Mouse (Mus musculus): Measurements from ENCODE around the gene Cbln3.

DNA sequence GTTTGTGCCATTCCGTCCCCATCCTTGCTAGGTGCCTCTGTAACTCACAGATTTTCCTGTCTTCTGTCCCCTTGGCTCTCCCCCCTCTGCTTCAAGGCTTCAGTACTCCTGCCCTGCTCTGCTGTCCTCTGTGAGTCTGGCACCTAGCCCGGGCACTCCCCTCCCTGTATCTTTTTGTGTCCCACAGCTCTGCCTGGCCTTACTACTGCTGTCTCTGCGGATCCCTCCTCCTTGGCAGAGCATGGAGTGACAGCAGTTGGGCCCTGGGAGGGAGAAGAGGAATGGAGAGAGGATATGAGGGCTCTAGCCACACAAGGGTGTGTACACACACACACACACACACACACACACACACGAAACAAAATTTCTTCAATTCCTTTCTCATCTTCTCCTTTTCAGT, at the start of gene Cbln3:
- TF ChIP-seq EP300 (IDR thresholded peaks at IDR 0.05) (no peak), CTCF (IDR thresholded peaks at IDR 0.05) (no peak)
